Mouse (Mus musculus) lung, postnatal 0 days (tissue): ENCODE data around the gene Guca2a.

Source experiments
- CTCF ChIP-seq: IDR thresholded peaks from 2 replicates; pipeline ENCODE4 v1.5.1; 2016; ENCODE audit warnings: antibody characterized with exemption, mild to moderate bottlenecking
- EP300 ChIP-seq: IDR thresholded peaks from 2 replicates; pipeline ENCODE4 v1.6.1; 2016; ENCODE audit warnings: antibody characterized with exemption, mild to moderate bottlenecking, control low read depth

DNA sequence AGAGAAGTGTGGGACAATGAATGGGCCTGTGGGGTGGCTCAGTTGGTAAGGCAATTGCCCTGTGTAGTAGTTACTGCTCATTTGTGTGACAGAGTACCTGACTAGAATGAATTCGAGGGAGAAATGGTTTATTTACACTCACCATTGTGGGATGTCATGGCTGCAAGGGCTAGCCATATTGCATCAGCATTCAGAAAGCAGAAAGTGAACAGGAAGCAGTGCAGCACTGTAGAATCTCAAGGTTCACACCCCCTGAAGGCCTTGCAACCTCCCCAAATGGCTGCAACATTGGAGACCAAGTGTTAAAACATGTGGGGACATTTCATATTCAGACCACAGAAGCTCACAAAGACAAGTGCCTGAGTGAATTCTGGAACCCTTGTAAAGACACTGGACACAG, 23.4 kb upstream of the Guca2a start:
- no peak for TF ChIP-seq CTCF
- no peak for TF ChIP-seq EP300
